Mouse (Mus musculus): ENCODE measurements at regions not wholly inside any gene's neighbourhood (a gene's known extent, or its start where the extent isn't known, plus 50 kb on each side); places are given as distances from the start of the nearest gene placed in this dataset.

- Histone ChIP-seq H3K36me3 (no peaks in the 10 kb centered on the region), H3K4me1 (peaks cover 45% of the 10 kb centered on the region), H3K4me2 (replicated peaks) (no peak overlapping the region), H3K4me3 (replicated peaks) (no peak overlapping the region), H3K9me3 (replicated peaks) (no peaks in the 10 kb centered on the region), H3K9ac (no peak overlapping the region), H3K27ac (replicated peaks) (peak overlapping the region; percentile 76), H3K27me3 (no peaks in the 10 kb centered on the region)
- WGBS: 55% methylated on average over 7 of the region's 7 CpGs
- ATAC-seq (ENCODE audit: insufficient number of reproducible peaks, low FRiP score, low TSS enrichment, low read depth): 0 out of 2 replicates have a peak, but pooled peaks have one; percentile 18
These were observed 141.1 kb upstream of the Irf2bp2 start for GRCm38 (mm10) chr8:126734743-126735487.

GRCm38 (mm10) chr8:126733779-126734178 is 140.0 kb upstream of the Irf2bp2 start:
- no peak overlapping the region for H3K9ac ChIP-seq
- peaks cover 51% of the 10 kb centered on the region for H3K4me1 ChIP-seq
- H3K9me3 ChIP-seq (replicated peaks): no peaks in the 10 kb centered on the region
- H3K4me3 ChIP-seq (replicated peaks): no peak overlapping the region
- peak overlapping the region; percentile 76 for H3K27ac ChIP-seq (replicated peaks)
- H3K27me3 ChIP-seq: no peaks in the 10 kb centered on the region
- whole genome bisulfite sequencing: 42% methylated on average over 6 of the region's 6 CpGs
- ATAC-seq (ENCODE audit: insufficient number of reproducible peaks, low FRiP score, low TSS enrichment, low read depth): no peak
- no peaks in the 10 kb centered on the region for H3K36me3 ChIP-seq
- no peak overlapping the region for H3K4me2 ChIP-seq (replicated peaks)

- WGBS: 48% methylated on average over 7 of the region's 7 CpGs
- Histone ChIP-seq H3K36me3 (no peaks in the 10 kb centered on the region), H3K27ac (replicated peaks) (peak overlapping the region; percentile 76), H3K27me3 (no peaks in the 10 kb centered on the region), H3K9ac (no peak overlapping the region), H3K4me2 (replicated peaks) (no peak overlapping the region), H3K4me3 (replicated peaks) (no peak overlapping the region), H3K9me3 (replicated peaks) (no peaks in the 10 kb centered on the region), H3K4me1 (peaks cover 51% of the 10 kb centered on the region)
- no peak for ATAC-seq (ENCODE audit: insufficient number of reproducible peaks, low FRiP score, low TSS enrichment, low read depth)
These were observed 139.5 kb upstream of the Irf2bp2 start for GRCm38 (mm10) chr8:126733307-126733706.

- Histone ChIP-seq H3K9me3 (replicated peaks) (no peaks in the 10 kb centered on the region), H3K4me3 (replicated peaks) (no peak overlapping the region), H3K27ac (replicated peaks) (no peak overlapping the region), H3K4me2 (replicated peaks) (no peak overlapping the region), H3K9ac (no peak overlapping the region), H3K36me3 (no peaks in the 10 kb centered on the region), H3K4me1 (peaks cover 31% of the 10 kb centered on the region), H3K27me3 (no peaks in the 10 kb centered on the region)
- WGBS: 81% methylated on average over 3 of the region's 3 CpGs
- ATAC-seq (ENCODE audit: insufficient number of reproducible peaks, low FRiP score, low TSS enrichment, low read depth): no peak
These were observed 136.3 kb upstream of the Irf2bp2 start for GRCm38 (mm10) chr8:126730017-126730631.

- no peak overlapping the region for H3K4me3 ChIP-seq (replicated peaks)
- no peak for ATAC-seq (ENCODE audit: insufficient number of reproducible peaks, low FRiP score, low TSS enrichment, low read depth)
- no peaks in the 10 kb centered on the region for H3K36me3 ChIP-seq
- no peak overlapping the region for H3K4me2 ChIP-seq (replicated peaks)
- WGBS: 72% methylated on average over 12 of the region's 12 CpGs
- H3K27me3 ChIP-seq: no peaks in the 10 kb centered on the region
- H3K27ac ChIP-seq (replicated peaks): no peak overlapping the region
- no peak overlapping the region for H3K9ac ChIP-seq
- no peaks in the 10 kb centered on the region for H3K9me3 ChIP-seq (replicated peaks)
- H3K4me1 ChIP-seq: peaks cover 21% of the 10 kb centered on the region
These were observed 135.3 kb upstream of the Irf2bp2 start for GRCm38 (mm10) chr8:126728987-126729632.

GRCm38 (mm10) chr8:126728135-126728534 is 134.3 kb upstream of the Irf2bp2 start:
- WGBS: 90% methylated on average over 5 of the region's 5 CpGs
- Histone ChIP-seq H3K4me1 (peaks cover 11% of the 10 kb centered on the region), H3K36me3 (no peaks in the 10 kb centered on the region), H3K9me3 (replicated peaks) (no peaks in the 10 kb centered on the region), H3K4me3 (replicated peaks) (no peak overlapping the region), H3K9ac (no peak overlapping the region), H3K4me2 (replicated peaks) (no peak overlapping the region), H3K27me3 (no peaks in the 10 kb centered on the region), H3K27ac (replicated peaks) (no peak overlapping the region)
- ATAC-seq (ENCODE audit: insufficient number of reproducible peaks, low FRiP score, low TSS enrichment, low read depth): no peak

GRCm38 (mm10) chr8:126727068-126727467 is 133.3 kb upstream of the Irf2bp2 start:
- Histone ChIP-seq H3K9ac (no peak overlapping the region), H3K4me3 (replicated peaks) (no peak overlapping the region), H3K27me3 (no peaks in the 10 kb centered on the region), H3K27ac (replicated peaks) (no peak overlapping the region), H3K36me3 (no peaks in the 10 kb centered on the region), H3K4me1 (peaks cover 6% of the 10 kb centered on the region; the same call in 1 of the 2 replicates), H3K9me3 (replicated peaks) (no peaks in the 10 kb centered on the region), H3K4me2 (replicated peaks) (no peak overlapping the region)
- no peak for ATAC-seq (ENCODE audit: insufficient number of reproducible peaks, low FRiP score, low TSS enrichment, low read depth)
- WGBS: 84% methylated on average over 2 of the region's 2 CpGs

GRCm38 (mm10) chr8:126723259-126724122 is 129.7 kb upstream of the Irf2bp2 start:
- Histone ChIP-seq H3K27ac (replicated peaks) (no peak overlapping the region), H3K27me3 (no peaks in the 10 kb centered on the region), H3K9ac (no peak overlapping the region), H3K36me3 (no peaks in the 10 kb centered on the region), H3K4me3 (replicated peaks) (no peak overlapping the region), H3K4me2 (replicated peaks) (no peak overlapping the region), H3K9me3 (replicated peaks) (no peaks in the 10 kb centered on the region), H3K4me1 (peaks cover 6% of the 10 kb centered on the region)
- no peak for ATAC-seq (ENCODE audit: insufficient number of reproducible peaks, low FRiP score, low TSS enrichment, low read depth)
- 88% methylated on average over 9 of the region's 9 CpGs for WGBS

- WGBS: 51% methylated on average over 10 of the region's 10 CpGs
- Histone ChIP-seq H3K4me2 (replicated peaks) (no peak overlapping the region), H3K4me3 (replicated peaks) (no peak overlapping the region), H3K9ac (no peak overlapping the region), H3K9me3 (replicated peaks) (no peaks in the 10 kb centered on the region), H3K36me3 (no peaks in the 10 kb centered on the region), H3K4me1 (peaks cover 6% of the 10 kb centered on the region), H3K27ac (replicated peaks) (no peak overlapping the region), H3K27me3 (no peaks in the 10 kb centered on the region)
- ATAC-seq (ENCODE audit: insufficient number of reproducible peaks, low FRiP score, low TSS enrichment, low read depth): no peak
These were observed 127.8 kb upstream of the Irf2bp2 start for GRCm38 (mm10) chr8:126721621-126722020.

- Histone ChIP-seq H3K4me2 (replicated peaks) (no peak overlapping the region), H3K4me1 (peaks cover 6% of the 10 kb centered on the region), H3K36me3 (no peaks in the 10 kb centered on the region), H3K4me3 (replicated peaks) (no peak overlapping the region), H3K9ac (no peak overlapping the region), H3K27ac (replicated peaks) (no peak overlapping the region), H3K27me3 (no peaks in the 10 kb centered on the region), H3K9me3 (replicated peaks) (no peaks in the 10 kb centered on the region)
- no peak for ATAC-seq (ENCODE audit: insufficient number of reproducible peaks, low FRiP score, low TSS enrichment, low read depth)
- 82% methylated on average over 4 of the region's 4 CpGs for WGBS
These were observed 126.8 kb upstream of the Irf2bp2 start for GRCm38 (mm10) chr8:126720473-126721145.
